Mouse (Mus musculus) ES-Bruce4 (cell line): ENCODE measurements at regions not wholly inside any gene's neighbourhood (a gene's known extent, or its start where the extent isn't known, plus 50 kb on each side); places are given as distances from the start of the nearest gene placed in this dataset.

Experiments
- H3K27ac ChIP-seq: 2 replicates; pipeline ENCODE4 v1.5.1; 2012; ENCODE audit warnings: low read length, inconsistent platforms; ENCODE audit not compliant: insufficient read depth
- H3K27me3 ChIP-seq: 2 replicates; pipeline ENCODE4 v1.6.1; 2012; ENCODE audit warnings: mild to moderate bottlenecking, low read length, inconsistent platforms; ENCODE audit not compliant: control insufficient read depth, poor library complexity, insufficient read depth, severe bottlenecking
- H3K36me3 ChIP-seq: 2 replicates; pipeline ENCODE4 v1.6.1; 2012; ENCODE audit warnings: inconsistent platforms, mild to moderate bottlenecking, low read length, moderate library complexity; ENCODE audit not compliant: control insufficient read depth, poor library complexity, insufficient read depth, severe bottlenecking
- H3K4me1 ChIP-seq: one replicate; pipeline ENCODE4 v1.8.1; 2011; ENCODE audit warnings: low read length; ENCODE audit not compliant: control insufficient read depth, insufficient read depth
- H3K4me3 ChIP-seq: 2 replicates; pipeline ENCODE4 v1.5.1; 2011; ENCODE audit warnings: low read depth, mild to moderate bottlenecking, low read length
- H3K9ac ChIP-seq: 2 replicates; pipeline ENCODE4 v1.6.1; 2012; ENCODE audit warnings: low read depth, mild to moderate bottlenecking, inconsistent platforms; ENCODE audit not compliant: poor library complexity, severe bottlenecking
- H3K9me3 ChIP-seq: replicated peaks from 2 replicates; pipeline ENCODE4 v1.6.1; 2012; ENCODE audit warnings: mild to moderate bottlenecking, low read length, inconsistent platforms; ENCODE audit not compliant: control insufficient read depth, poor library complexity, insufficient read depth, severe bottlenecking
- CTCF ChIP-seq: IDR thresholded peaks from one replicate; pipeline ENCODE4 v1.8.1; 2011; ENCODE audit warnings: low read depth, low read length
- EP300 ChIP-seq: IDR thresholded peaks from 2 replicates; pipeline ENCODE4 v1.6.1; 2011; ENCODE audit warnings: low read depth, low read length; ENCODE audit not compliant: insufficient read depth
- POLR2A ChIP-seq: IDR thresholded peaks from one replicate; pipeline ENCODE4 v1.8.1; 2011; ENCODE audit warnings: low read length; ENCODE audit not compliant: insufficient read depth

GRCm38 (mm10) chr10:66904552-66905367, 191.2 kb upstream of the Jmjd1c start:
- Histone ChIP-seq H3K4me3 (no peak overlapping the region), H3K9me3 (no peaks in the 10 kb centered on the region)

GRCm38 (mm10) chr10:66907842-66908241, 188.1 kb upstream of the Jmjd1c start:
- H3K9me3 ChIP-seq: no peaks in the 10 kb centered on the region
- no peak overlapping the region for H3K27ac ChIP-seq
- H3K4me3 ChIP-seq: no peak overlapping the region
- H3K36me3 ChIP-seq: no peaks in the 10 kb centered on the region
- H3K9ac ChIP-seq: no peak overlapping the region
- TF ChIP-seq POLR2A: no peak
- TF ChIP-seq CTCF: no peak
- no peak for TF ChIP-seq EP300
- H3K4me1 ChIP-seq: no peaks in the 10 kb centered on the region
- no peaks in the 10 kb centered on the region for H3K27me3 ChIP-seq

More at GRCm38 (mm10) chr10:66904552-66905367, 191.2 kb upstream of the Jmjd1c start:
- TF ChIP-seq POLR2A (no peak), CTCF (no peak)
- no peaks in the 10 kb centered on the region for H3K4me1 ChIP-seq
- H3K27ac ChIP-seq: no peak overlapping the region
- no peaks in the 10 kb centered on the region for H3K36me3 ChIP-seq
- no peak overlapping the region for H3K9ac ChIP-seq
- H3K27me3 ChIP-seq: no peaks in the 10 kb centered on the region

GRCm38 (mm10) chr10:66909204-66909889, 186.6 kb upstream of the Jmjd1c start:
- H3K36me3 ChIP-seq: no peaks in the 10 kb centered on the region
- H3K27ac ChIP-seq: no peak overlapping the region
- no peak overlapping the region for H3K4me3 ChIP-seq
- H3K27me3 ChIP-seq: no peaks in the 10 kb centered on the region
- TF ChIP-seq EP300 (no peak), CTCF (peak; percentile 61), POLR2A (no peak)
- peaks cover 3% of the 10 kb centered on the region for H3K4me1 ChIP-seq
- no peaks in the 10 kb centered on the region for H3K9me3 ChIP-seq
- no peak overlapping the region for H3K9ac ChIP-seq

- Histone ChIP-seq H3K9ac (peak overlapping the region; percentile 17; the same call in 1 of the 2 replicates), H3K4me1 (peaks cover 3% of the 10 kb centered on the region), H3K27me3 (no peaks in the 10 kb centered on the region), H3K36me3 (no peaks in the 10 kb centered on the region), H3K9me3 (no peaks in the 10 kb centered on the region), H3K4me3 (no peak overlapping the region), H3K27ac (no peak overlapping the region)
- TF ChIP-seq POLR2A (no peak), CTCF (no peak), EP300 (no peak)
These were observed 185.8 kb upstream of the Jmjd1c start for GRCm38 (mm10) chr10:66909905-66910681.

GRCm38 (mm10) chr10:66911261-66911911, 184.5 kb upstream of the Jmjd1c start:
- Histone ChIP-seq H3K27me3 (no peaks in the 10 kb centered on the region), H3K36me3 (no peaks in the 10 kb centered on the region), H3K4me1 (peaks cover 3% of the 10 kb centered on the region), H3K4me3 (peak overlapping the region; percentile 5; the same call in 1 of the 2 replicates), H3K27ac (peak overlapping the region; percentile 85), H3K9ac (peak overlapping the region; percentile 17), H3K9me3 (no peaks in the 10 kb centered on the region)
- TF ChIP-seq CTCF (no peak), POLR2A (no peak), EP300 (no peak)
